Mouse (Mus musculus): Measurements from ENCODE around the gene Papolb. TPM values are rescaled to one million over a fixed set of nuclear protein-coding genes. Genes with fewer than 3 reads are reported as not detected.
A peak's percentile ranks its signal among the peaks of the same experiment; 100 is the strongest.

The Papolb gene
- total RNA-seq, 2 experiments from 2014 or later = 0.42 to 0.86 TPM

DNA sequence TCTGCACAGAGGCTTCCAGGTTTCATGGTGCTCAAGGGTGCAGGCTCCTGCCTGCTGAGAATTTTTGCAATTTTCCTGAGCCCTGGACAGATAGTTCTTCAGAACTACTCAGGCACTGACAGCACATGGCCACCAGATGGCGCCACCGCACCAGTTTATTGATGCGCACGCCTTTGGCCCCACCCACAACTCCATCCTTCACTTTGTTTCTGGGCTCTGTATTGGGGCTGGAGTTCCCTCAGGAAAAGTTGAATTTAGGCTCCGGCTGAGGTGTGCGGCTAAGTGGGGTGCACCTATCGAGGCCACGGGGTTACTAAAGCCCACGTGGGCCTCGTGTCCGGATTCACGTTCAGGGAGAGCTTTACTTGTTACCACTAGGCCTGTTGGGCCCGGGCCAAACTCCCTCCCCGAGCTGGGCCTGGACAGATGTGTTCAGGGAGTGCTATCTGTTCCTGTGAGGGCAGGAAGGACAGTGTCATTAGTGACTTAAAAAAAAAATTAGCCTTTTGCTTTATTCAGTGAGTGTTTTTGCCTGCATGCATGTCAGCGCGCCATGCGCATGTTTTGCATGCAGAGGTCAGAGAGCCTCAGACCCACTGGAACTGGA, 50.9 kb downstream of the Papolb start:
- peak; percentile 77 to 81 for DNase-seq (ENCODE audit: low spot score in 2 of 2)
- intact Hi-C loops (cut with DNase I) = loop anchor here (2.0 kb wide), 1 partner anchor 72 kb away; the partner anchor contains the start of gene Radil

DNA sequence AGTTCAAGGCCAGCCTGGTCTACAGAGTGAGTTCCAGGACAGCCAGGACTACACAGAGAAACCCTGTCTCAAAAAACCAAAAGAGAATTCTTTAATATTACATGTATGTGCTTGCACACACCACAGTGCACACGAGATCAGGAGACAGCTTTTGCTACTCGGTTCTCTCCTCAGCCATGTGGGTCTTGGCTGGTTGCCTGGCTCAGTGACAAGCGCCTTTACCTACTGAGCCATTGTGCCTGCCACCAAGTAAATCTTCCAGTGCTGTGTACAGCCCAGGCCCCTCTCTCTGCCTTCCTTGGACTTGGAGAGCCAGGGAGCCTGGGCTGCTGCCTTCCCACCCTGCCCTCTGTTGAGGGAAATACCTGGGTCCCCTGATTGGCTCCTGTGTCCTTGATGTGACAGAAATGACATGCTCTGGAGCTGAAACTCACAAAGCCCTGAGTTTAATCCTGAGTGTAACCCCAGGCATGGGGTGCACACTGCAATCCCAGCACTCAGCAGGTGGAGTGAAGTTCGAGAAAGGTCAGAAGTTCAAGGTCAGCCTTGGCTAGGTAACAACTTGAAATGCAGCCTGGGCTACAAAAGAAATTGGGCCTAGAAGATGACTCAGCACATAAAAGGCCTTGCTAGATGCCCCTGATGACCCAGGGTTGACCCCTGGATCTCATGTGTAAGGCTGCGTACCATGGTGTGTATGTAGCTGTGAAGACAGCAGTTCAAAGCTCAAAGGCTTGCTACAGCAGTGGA, 51.8 kb downstream of the Papolb start:
- no peak for DNase-seq (ENCODE audit: low spot score in 2 of 2)
- intact Hi-C loops (cut with DNase I) = loop anchor here (2.0 kb wide), 1 partner anchor 73 kb away; the partner anchor contains the start of gene Radil

DNA sequence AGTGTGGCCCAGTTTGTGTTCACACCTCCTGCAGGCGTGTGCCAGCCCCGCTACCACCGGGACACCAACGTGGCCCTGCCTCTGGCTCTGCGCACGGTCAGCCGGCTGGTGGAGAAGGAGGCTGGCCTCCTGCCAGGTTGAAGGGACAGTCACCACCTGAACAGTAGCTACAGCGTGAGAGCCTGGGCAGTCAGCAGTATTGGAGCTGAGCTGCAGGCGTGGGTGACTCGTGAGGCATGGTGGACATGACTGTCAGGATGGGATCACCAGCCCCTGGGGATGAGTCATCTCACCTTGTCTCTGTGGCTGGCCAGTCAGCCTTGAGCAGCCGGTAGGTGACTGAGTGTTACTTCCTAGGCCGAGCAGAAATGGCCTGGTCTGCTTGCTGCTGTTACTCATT, 52.5 kb downstream of the Papolb start:
- DNase-seq (ENCODE audit: low spot score in 2 of 2) = no peak
- intact Hi-C loops (cut with DNase I) = no loop called here

Other genes starting within 250 kb of the Papolb start
- 10 to 100 TPM; 42.4 to 42.5 TPM for gene Foxk1, start 128.6 kb downstream of the Papolb start, total RNA-seq (2021)
- 10 to 100 TPM; 21.4 to 22.4 TPM for gene Ap5z1, start 66.1 kb downstream of the Papolb start, total RNA-seq (2021)
- gene Radil, start 21.0 kb upstream of the Papolb start, total RNA-seq (2021) = 10 to 100 TPM; 13.0 to 21.2 TPM
- 100 to 1,000 TPM; 102 to 108 TPM for gene Mmd2, start 78.7 kb upstream of the Papolb start, total RNA-seq (2021)
- 100 to 1,000 TPM; 101 to 108 TPM for gene Wipi2, start 97.6 kb upstream of the Papolb start, total RNA-seq (2021)
- gene Slc29a4, start 162.4 kb upstream of the Papolb start, total RNA-seq (2021) = 10 to 100 TPM in 1 of 2 experiments, 1 to 10 TPM in 1; 8.9 to 17.0 TPM

Data from left cerebral cortex, postnatal 36 days (tissue).